Mouse (Mus musculus) liver, postnatal 0 days (tissue): ENCODE results near the gene Rngtt.

ENCODE experiments used
- CTCF ChIP-seq: sonication (generic); IDR thresholded peaks from 2 replicates; pipeline ENCODE4 v1.5.1; 2016; ENCODE audit warnings: antibody characterized with exemption, low read depth
- EP300 ChIP-seq: IDR thresholded peaks from 2 replicates; pipeline ENCODE4 v1.6.1; 2016; ENCODE audit warnings: antibody characterized with exemption, low read depth, mild to moderate bottlenecking

DNA sequence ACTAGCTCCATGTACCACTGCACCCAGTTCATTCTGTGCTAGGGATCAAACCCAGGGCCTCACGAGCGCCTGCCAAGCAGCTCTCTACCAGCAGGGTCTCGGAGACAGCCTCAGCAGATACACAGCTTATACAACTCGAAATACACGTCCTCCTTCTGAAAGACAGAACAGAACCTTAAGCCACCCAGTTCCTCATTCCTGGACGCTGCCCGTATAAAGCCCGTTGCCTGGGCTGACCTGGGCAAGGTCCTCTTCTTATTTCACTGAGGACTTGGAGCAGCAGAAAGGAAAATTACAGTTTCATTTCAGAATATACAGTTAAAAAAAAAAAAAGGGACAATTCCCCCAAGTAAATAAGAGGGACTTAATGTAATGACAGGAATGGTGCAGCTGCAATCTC is 24.7 kb upstream of the Rngtt start:
- TF ChIP-seq EP300 = no peak
- no peak for TF ChIP-seq CTCF
